Mouse (Mus musculus): ENCODE data around the gene Ccr7. TPM values are rescaled to one million over a fixed set of nuclear protein-coding genes. Genes with fewer than 3 reads are reported as not detected.

Ccr7 gene
- polyA plus RNA-seq, 1 experiment from 2014 or later, result 0.41 TPM

- H3K27ac ChIP-seq (ENCODE audit: low read depth, low read length), result no peak overlapping the region
- peak; percentile 49 for ATAC-seq (ENCODE audit: insufficient read depth, low FRiP score, low TSS enrichment)
- no peak overlapping the region for H3K4me3 ChIP-seq (ENCODE audit: low read depth, low read length)
- H3K4me1 ChIP-seq (ENCODE audit: control insufficient read depth, insufficient read depth, low read length), result peaks cover 26% of the 10 kb centered on the region
- no peaks in the 10 kb centered on the region for H3K9me3 ChIP-seq (ENCODE audit: control insufficient read depth, low read length)
- H3K9ac ChIP-seq (ENCODE audit: low read length), result no peak overlapping the region
- DNase-seq (ENCODE audit: low spot score), result peak; percentile 85
- peak overlapping the region; percentile 13; the same call in 1 of the 2 replicates for H3K4me2 ChIP-seq (ENCODE audit: low read depth)
- WGBS, result 54% methylated on average over 19 of the region's 19 CpGs
- no peaks in the 10 kb centered on the region for H3K36me3 ChIP-seq (ENCODE audit: control insufficient read depth, insufficient read depth, low read length)
- no peaks in the 10 kb centered on the region for H3K27me3 ChIP-seq (ENCODE audit: control insufficient read depth, insufficient read depth, low read length)
Measured at GRCm38 (mm10) chr11:99149898-99150757, 4.7 kb downstream of the Ccr7 start.

GRCm38 (mm10) chr11:99148896-99149703 lies 5.8 kb downstream of the Ccr7 start:
- Histone ChIP-seq H3K4me1 (ENCODE audit: control insufficient read depth, insufficient read depth, low read length) (peaks cover 26% of the 10 kb centered on the region), H3K9ac (ENCODE audit: low read length) (peak overlapping the region; percentile 15; the same call in 1 of the 2 replicates), H3K9me3 (ENCODE audit: control insufficient read depth, low read length) (no peaks in the 10 kb centered on the region), H3K36me3 (ENCODE audit: control insufficient read depth, insufficient read depth, low read length) (no peaks in the 10 kb centered on the region), H3K4me3 (ENCODE audit: low read depth, low read length) (no peak overlapping the region), H3K27ac (ENCODE audit: low read depth, low read length) (peak overlapping the region; percentile 88; the same call in 1 of the 2 replicates), H3K27me3 (ENCODE audit: control insufficient read depth, insufficient read depth, low read length) (no peaks in the 10 kb centered on the region), H3K4me2 (ENCODE audit: low read depth) (peak overlapping the region; percentile 13)
- ATAC-seq (ENCODE audit: insufficient read depth, low FRiP score, low TSS enrichment) (peak; percentile 54; the same call in 1 of the 2 replicates), DNase-seq (ENCODE audit: low spot score) (peak; percentile 35)
- WGBS, result 21% methylated on average over 16 of the region's 16 CpGs

GRCm38 (mm10) chr11:99148400-99148799 lies 6.5 kb downstream of the Ccr7 start:
- DNase-seq (ENCODE audit: low spot score), result no peak

GRCm38 (mm10) chr11:99147920-99148289 lies 7.0 kb downstream of the Ccr7 start:
- H3K4me3 ChIP-seq (ENCODE audit: low read depth, low read length), result no peak overlapping the region
- H3K9me3 ChIP-seq (ENCODE audit: control insufficient read depth, low read length), result no peaks in the 10 kb centered on the region
- H3K36me3 ChIP-seq (ENCODE audit: control insufficient read depth, insufficient read depth, low read length), result no peaks in the 10 kb centered on the region
- peak overlapping the region; percentile 88 for H3K27ac ChIP-seq (ENCODE audit: low read depth, low read length)
- DNase-seq (ENCODE audit: low spot score), result peak; percentile 48
- WGBS, result 30% methylated on average over 4 of the region's 4 CpGs
- 0 out of 2 replicates have a peak, but pooled peaks have one; percentile 46 for ATAC-seq (ENCODE audit: insufficient read depth, low FRiP score, low TSS enrichment)
- peak overlapping the region; percentile 19 for H3K4me2 ChIP-seq (ENCODE audit: low read depth)
- 0 out of 2 replicates have a peak overlapping the region, but pooled peaks have one; percentile 16 for H3K9ac ChIP-seq (ENCODE audit: low read length)
- no peaks in the 10 kb centered on the region for H3K27me3 ChIP-seq (ENCODE audit: control insufficient read depth, insufficient read depth, low read length)
- peaks cover 26% of the 10 kb centered on the region for H3K4me1 ChIP-seq (ENCODE audit: control insufficient read depth, insufficient read depth, low read length)

More at GRCm38 (mm10) chr11:99148400-99148799, 6.5 kb downstream of the Ccr7 start:
- H3K9ac ChIP-seq (ENCODE audit: low read length), result no peak overlapping the region; the same call in 1 of the 2 replicates
- H3K4me2 ChIP-seq (ENCODE audit: low read depth), result no peak overlapping the region
- H3K4me1 ChIP-seq (ENCODE audit: control insufficient read depth, insufficient read depth, low read length), result peaks cover 26% of the 10 kb centered on the region
- peak overlapping the region; percentile 88 for H3K27ac ChIP-seq (ENCODE audit: low read depth, low read length)
- no peaks in the 10 kb centered on the region for H3K36me3 ChIP-seq (ENCODE audit: control insufficient read depth, insufficient read depth, low read length)
- H3K4me3 ChIP-seq (ENCODE audit: low read depth, low read length), result no peak overlapping the region
- 74% methylated on average over 8 of the region's 8 CpGs for WGBS
- H3K9me3 ChIP-seq (ENCODE audit: control insufficient read depth, low read length), result no peaks in the 10 kb centered on the region
- no peak for ATAC-seq (ENCODE audit: insufficient read depth, low FRiP score, low TSS enrichment)
- no peaks in the 10 kb centered on the region for H3K27me3 ChIP-seq (ENCODE audit: control insufficient read depth, insufficient read depth, low read length)

GRCm38 (mm10) chr11:99147041-99147919 lies 7.6 kb downstream of the Ccr7 start:
- Histone ChIP-seq H3K9me3 (ENCODE audit: control insufficient read depth, low read length) (no peaks in the 10 kb centered on the region), H3K27me3 (ENCODE audit: control insufficient read depth, insufficient read depth, low read length) (no peaks in the 10 kb centered on the region), H3K27ac (ENCODE audit: low read depth, low read length) (peak overlapping the region; percentile 88), H3K4me3 (ENCODE audit: low read depth, low read length) (no peak overlapping the region), H3K4me2 (ENCODE audit: low read depth) (peak overlapping the region; percentile 19), H3K36me3 (ENCODE audit: control insufficient read depth, insufficient read depth, low read length) (no peaks in the 10 kb centered on the region), H3K4me1 (ENCODE audit: control insufficient read depth, insufficient read depth, low read length) (peaks cover 26% of the 10 kb centered on the region), H3K9ac (ENCODE audit: low read length) (peak overlapping the region; percentile 16; the same call in 1 of the 2 replicates)
- DNase-seq (ENCODE audit: low spot score), result peak; percentile 62
- peak; percentile 64 for ATAC-seq (ENCODE audit: insufficient read depth, low FRiP score, low TSS enrichment)
- WGBS, result 36% methylated on average over 17 of the region's 17 CpGs

GRCm38 (mm10) chr11:99146558-99146957 lies 8.3 kb downstream of the Ccr7 start:
- peak overlapping the region; percentile 88; the same call in 1 of the 2 replicates for H3K27ac ChIP-seq (ENCODE audit: low read depth, low read length)
- H3K9me3 ChIP-seq (ENCODE audit: control insufficient read depth, low read length), result no peaks in the 10 kb centered on the region
- no peak for DNase-seq (ENCODE audit: low spot score)

GRCm38 (mm10) chr11:99145765-99146164 lies 9.1 kb downstream of the Ccr7 start:
- Histone ChIP-seq H3K4me3 (ENCODE audit: low read depth, low read length) (no peak overlapping the region), H3K27ac (ENCODE audit: low read depth, low read length) (no peak overlapping the region), H3K4me2 (ENCODE audit: low read depth) (no peak overlapping the region), H3K27me3 (ENCODE audit: control insufficient read depth, insufficient read depth, low read length) (no peaks in the 10 kb centered on the region), H3K9me3 (ENCODE audit: control insufficient read depth, low read length) (no peaks in the 10 kb centered on the region), H3K36me3 (ENCODE audit: control insufficient read depth, insufficient read depth, low read length) (no peaks in the 10 kb centered on the region), H3K9ac (ENCODE audit: low read length) (no peak overlapping the region), H3K4me1 (ENCODE audit: control insufficient read depth, insufficient read depth, low read length) (peaks cover 26% of the 10 kb centered on the region)
- ATAC-seq (ENCODE audit: insufficient read depth, low FRiP score, low TSS enrichment), result no peak
- DNase-seq (ENCODE audit: low spot score), result no peak
- 93% methylated on average over 16 of the region's 16 CpGs for WGBS

More at GRCm38 (mm10) chr11:99146558-99146957, 8.3 kb downstream of the Ccr7 start:
- no peaks in the 10 kb centered on the region for H3K36me3 ChIP-seq (ENCODE audit: control insufficient read depth, insufficient read depth, low read length)
- 84% methylated on average over 6 of the region's 6 CpGs for WGBS
- H3K4me2 ChIP-seq (ENCODE audit: low read depth), result no peak overlapping the region
- H3K4me1 ChIP-seq (ENCODE audit: control insufficient read depth, insufficient read depth, low read length), result peaks cover 26% of the 10 kb centered on the region
- no peak for ATAC-seq (ENCODE audit: insufficient read depth, low FRiP score, low TSS enrichment)
- no peaks in the 10 kb centered on the region for H3K27me3 ChIP-seq (ENCODE audit: control insufficient read depth, insufficient read depth, low read length)
- no peak overlapping the region for H3K4me3 ChIP-seq (ENCODE audit: low read depth, low read length)
- H3K9ac ChIP-seq (ENCODE audit: low read length), result 0 out of 2 replicates have a peak overlapping the region, but pooled peaks have one; percentile 3

- Histone ChIP-seq H3K9me3 (ENCODE audit: control insufficient read depth, low read length) (no peaks in the 10 kb centered on the region), H3K27me3 (ENCODE audit: control insufficient read depth, insufficient read depth, low read length) (no peaks in the 10 kb centered on the region), H3K4me2 (ENCODE audit: low read depth) (no peak overlapping the region), H3K4me3 (ENCODE audit: low read depth, low read length) (no peak overlapping the region), H3K4me1 (ENCODE audit: control insufficient read depth, insufficient read depth, low read length) (peaks cover 26% of the 10 kb centered on the region), H3K36me3 (ENCODE audit: control insufficient read depth, insufficient read depth, low read length) (no peaks in the 10 kb centered on the region), H3K27ac (ENCODE audit: low read depth, low read length) (no peak overlapping the region), H3K9ac (ENCODE audit: low read length) (no peak overlapping the region)
- no peak for DNase-seq (ENCODE audit: low spot score)
- 89% methylated on average over 23 of the region's 23 CpGs for WGBS
- no peak for ATAC-seq (ENCODE audit: insufficient read depth, low FRiP score, low TSS enrichment)
Measured at GRCm38 (mm10) chr11:99144940-99145339, 9.9 kb downstream of the Ccr7 start.

Measured in neural tube, embryonic 11.5 days (tissue).